Mouse (Mus musculus) kidney, postnatal 0 days (tissue): ENCODE measurements at regions not wholly inside any gene's neighbourhood (a gene's known extent, or its start where the extent isn't known, plus 50 kb on each side); places are given as distances from the start of the nearest gene placed in this dataset.
"Not testable (repeated sequence)": the region's sequence is repeated elsewhere in the genome, so short reads cannot be mapped to it uniquely, and the experiment has no call there.

Source experiments
- ATAC-seq: fragments of 200-750 bp; cut with Nextera tagmentation; replicated peaks from 2 replicates; pipeline ENCODE4 v1.8.0; 2017; ENCODE audit warnings: low read depth, moderate number of reproducible peaks, moderate TSS enrichment, moderate library complexity; ENCODE audit not compliant: low FRiP score
- DNase-seq: peaks from one replicate; pipeline ENCODE4 v3.0.0-alpha.2; 2016; ENCODE audit warnings: low spot score
- H3K27ac ChIP-seq: fragments of 300-500 bp; sonication (generic); 2 replicates; pipeline ENCODE4 v1.5.1; 2014; ENCODE audit warnings: mild to moderate bottlenecking
- H3K27me3 ChIP-seq: fragments of 300-500 bp; sonication (generic); 2 replicates; pipeline ENCODE4 v1.6.1; 2014; ENCODE audit warnings: low read length, mixed read lengths; ENCODE audit not compliant: insufficient read depth
- H3K36me3 ChIP-seq: fragments of 300-500 bp; sonication (generic); 2 replicates; pipeline ENCODE4 v1.6.1; 2014; ENCODE audit warnings: low read length, mixed read lengths; ENCODE audit not compliant: insufficient read depth
- H3K4me1 ChIP-seq: fragments of 300-500 bp; sonication (generic); replicated peaks from 2 replicates; pipeline ENCODE4 v1.6.1; 2014; ENCODE audit warnings: antibody characterized with exemption, low read length, mixed read lengths; ENCODE audit not compliant: insufficient read depth
- H3K4me2 ChIP-seq: fragments of 300-500 bp; sonication (generic); 2 replicates; pipeline ENCODE4 v1.6.1; 2014; ENCODE audit warnings: mild to moderate bottlenecking, low read length, moderate library complexity, mixed read lengths
- H3K4me3 ChIP-seq: fragments of 300-500 bp; sonication (generic); replicated peaks from 2 replicates; pipeline ENCODE4 v1.5.1; 2014; ENCODE audit warnings: low read depth, low read length
- H3K9ac ChIP-seq: fragments of 300-500 bp; sonication (generic); 2 replicates; pipeline ENCODE4 v1.6.1; 2014; ENCODE audit warnings: low read depth, low read length
- H3K9me3 ChIP-seq: fragments of 300-500 bp; sonication (generic); replicated peaks from 2 replicates; pipeline ENCODE4 v1.6.1; 2016; ENCODE audit warnings: low read length, inconsistent platforms, mixed read lengths
- CTCF ChIP-seq: IDR thresholded peaks from 2 replicates; pipeline ENCODE4 v1.5.1; 2016; ENCODE audit warnings: antibody characterized with exemption, low read depth, mild to moderate bottlenecking, moderate library complexity
- WGBS: fragments of 180-500 bp; shearing (Covaris S2); extraction: QIAGEN DNeasy Blood & Tissue Kit; methylation state at CpG from one replicate; pipeline ENCODE4 v1.1.7; 2014; 5-methylcytosine and 5-hydroxymethylcytosine counted together

DNA sequence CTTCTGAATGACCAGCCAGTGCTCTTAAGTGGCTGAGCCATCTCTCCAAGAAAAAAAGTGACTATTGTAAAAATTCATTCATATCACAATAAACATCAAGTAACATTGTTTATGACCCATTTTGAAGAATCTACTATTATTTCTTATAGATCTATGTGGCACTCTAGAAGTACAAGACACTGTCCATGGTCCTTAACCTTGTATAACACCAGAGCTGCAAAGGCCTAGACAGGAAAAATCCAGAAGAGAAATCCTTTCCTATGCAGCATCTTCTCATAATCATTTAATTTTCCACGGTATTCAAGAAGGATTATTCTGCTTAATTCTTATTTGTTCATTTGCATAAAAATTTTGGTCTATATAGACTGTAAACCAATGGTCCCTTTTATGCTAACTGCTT, 304.7 kb upstream of the Pou3f2 start:
- Histone ChIP-seq H3K4me3 (no peak overlapping the region), H3K4me1 (no peaks in the 10 kb centered on the region), H3K9me3 (no peaks in the 10 kb centered on the region), H3K36me3 (no peaks in the 10 kb centered on the region), H3K27ac (no peak overlapping the region), H3K27me3 (no peaks in the 10 kb centered on the region), H3K9ac (no peak overlapping the region), H3K4me2 (no peak overlapping the region)
- ATAC-seq (no peak), DNase-seq (peak; percentile 27)
- WGBS, result 69% methylated on average over 1 of the region's 1 CpGs
- no peak for TF ChIP-seq CTCF

DNA sequence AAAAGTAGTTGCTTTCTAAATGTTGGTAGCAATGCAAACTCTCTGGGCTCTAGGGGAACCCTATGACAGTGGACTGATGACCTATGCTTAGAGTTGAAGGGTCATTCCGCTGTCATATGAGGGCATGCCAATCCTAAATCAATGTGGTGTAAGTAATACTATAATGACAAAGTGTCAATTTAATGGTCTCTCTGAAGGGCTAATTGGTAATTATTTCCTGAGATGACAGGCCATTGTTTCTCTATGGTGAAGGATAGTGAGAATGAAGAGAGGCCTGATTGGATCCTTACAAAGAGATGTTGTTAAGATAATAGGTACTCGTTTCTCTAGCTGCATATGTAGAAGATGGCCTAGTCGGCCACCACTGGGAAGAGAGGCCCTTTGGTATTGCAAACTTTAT, 299.7 kb upstream of the Pou3f2 start:
- H3K36me3 ChIP-seq, result no peaks in the 10 kb centered on the region
- no peaks in the 10 kb centered on the region for H3K9me3 ChIP-seq
- ATAC-seq, result no peak
- no peak overlapping the region for H3K27ac ChIP-seq
- DNase-seq, result no peak
- H3K4me3 ChIP-seq, result no peak overlapping the region
- no peak overlapping the region for H3K9ac ChIP-seq
- no peak overlapping the region for H3K4me2 ChIP-seq
- no peak for TF ChIP-seq CTCF
- WGBS, result 54% methylated on average over 3 of the region's 3 CpGs
- no peaks in the 10 kb centered on the region for H3K4me1 ChIP-seq
- H3K27me3 ChIP-seq, result no peaks in the 10 kb centered on the region

DNA sequence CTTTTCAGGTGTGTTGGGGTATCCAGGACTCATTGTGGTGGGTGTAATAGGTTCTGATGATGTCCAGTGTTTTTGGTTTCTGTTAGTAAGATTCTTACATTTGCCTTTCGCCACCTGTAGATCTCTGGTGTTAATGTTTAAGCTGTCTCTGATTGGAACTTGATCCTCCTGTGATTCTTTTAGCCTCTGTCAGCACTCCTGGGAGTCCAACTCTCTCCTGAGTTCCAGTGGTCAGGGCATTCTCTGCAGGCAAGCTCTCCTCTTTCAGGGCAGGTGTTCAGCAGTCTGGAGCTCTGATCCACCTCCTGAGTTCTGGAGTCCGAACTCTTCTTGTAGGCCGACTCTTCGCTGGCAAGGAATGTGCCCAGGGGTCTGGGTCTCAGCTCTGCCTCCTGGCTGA, 274.9 kb upstream of the Pou3f2 start:
- not testable (repeated sequence) for H3K9me3 ChIP-seq, H3K36me3 ChIP-seq, ATAC-seq, H3K4me3 ChIP-seq, H3K4me1 ChIP-seq, H3K4me2 ChIP-seq, DNase-seq, H3K27ac ChIP-seq, H3K9ac ChIP-seq, H3K27me3 ChIP-seq
- 92% methylated on average over 4 of the region's 4 CpGs for WGBS
